Mouse (Mus musculus): Measurements from ENCODE around the gene Sept11.

DNA sequence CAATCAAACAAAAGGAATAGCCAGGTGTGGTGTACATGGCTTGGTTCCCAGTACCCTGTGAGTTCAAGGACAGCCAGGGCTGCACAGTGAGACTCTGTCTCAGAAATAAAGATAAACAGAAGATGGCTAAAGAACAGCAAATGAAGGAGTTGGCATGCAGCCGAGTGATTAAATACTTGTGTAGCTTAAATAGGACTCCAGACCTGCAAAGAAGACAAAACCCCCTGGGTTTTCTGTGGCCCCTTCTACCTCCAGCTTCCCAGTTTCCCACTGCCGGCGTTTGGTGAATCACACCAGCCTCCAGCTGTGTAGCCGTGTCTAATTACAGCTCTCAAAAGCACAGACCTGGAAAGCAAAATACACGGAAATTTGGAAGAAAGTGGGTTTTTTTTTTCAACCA, 51.6 kb downstream of the Sept11 start:
- no peak for TF ChIP-seq POLR2A (IDR thresholded peaks at IDR 0.05; ENCODE audit: low read depth, low read length)
- no peak for TF ChIP-seq CTCF (IDR thresholded peaks at IDR 0.05; ENCODE audit: borderline replicate concordance, insufficient read depth, low read length)

Measured in embryonic fibroblast, embryonic 13.5 days (primary cell).